Mouse (Mus musculus) bone marrow, adult 2 months (tissue): Measurements from ENCODE around the gene Grpel1.

Experiments used
- CTCF ChIP-seq: fragments of 200-500 bp; IDR thresholded peaks from 2 replicates; pipeline ENCODE4 v1.5.1; 2011; ENCODE audit warnings: low read length, control low read depth; ENCODE audit not compliant: control insufficient read depth, insufficient read depth
- POLR2A ChIP-seq: fragments of 200-500 bp; IDR thresholded peaks from 2 replicates; pipeline ENCODE4 v1.6.1; 2011; ENCODE audit warnings: low read depth, mild to moderate bottlenecking, control low read depth, low read length, borderline replicate concordance; ENCODE audit not compliant: control insufficient read depth

DNA sequence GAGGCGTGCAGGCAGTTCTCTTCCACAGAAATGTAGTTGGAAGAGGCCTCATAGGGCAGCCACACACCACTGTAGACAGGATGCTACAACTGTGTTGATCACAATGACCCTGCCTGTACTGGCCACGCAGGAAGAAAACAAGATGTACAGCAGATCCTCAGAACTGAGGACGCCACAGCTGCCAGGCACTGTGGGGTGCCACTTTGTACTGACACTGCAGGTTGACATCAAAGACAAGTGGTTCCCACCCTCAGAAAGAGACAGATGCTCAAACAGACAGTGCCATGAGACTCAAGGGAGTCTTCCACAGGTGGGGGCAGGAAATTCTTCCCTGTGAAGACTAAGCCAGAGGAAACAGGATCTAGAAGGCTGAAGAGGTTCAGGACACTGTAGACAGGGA is 55.0 kb downstream of the Grpel1 start:
- TF ChIP-seq CTCF (no peak), POLR2A (no peak)
